Mouse (Mus musculus): ENCODE results near the gene Stard3. TPM values are rescaled to one million over a fixed set of nuclear protein-coding genes. Genes with fewer than 3 reads are reported as not detected.

Gene Stard3
- polyA plus RNA-seq, 1 experiment from 2014 or later = 42.7 TPM

GRCm38 (mm10) chr11:98325821-98326218, 32.3 kb upstream of the Stard3 start:
- H3K4me3 ChIP-seq (ENCODE audit: low read depth, low read length) = no peak overlapping the region
- 3% methylated on average over 22 of the region's 22 CpGs for WGBS
- TF ChIP-seq CTCF (IDR thresholded peaks at IDR 0.05; ENCODE audit: low read depth) = no peak

GRCm38 (mm10) chr11:98326741-98327135, 31.4 kb upstream of the Stard3 start:
- H3K4me1 ChIP-seq (ENCODE audit: insufficient read depth) = no peaks in the 10 kb centered on the region
- 1% methylated on average over 19 of the region's 19 CpGs for WGBS
- H3K4me3 ChIP-seq (ENCODE audit: low read depth, low read length) = peak overlapping the region; percentile 24; the same call in 1 of the 2 replicates
- no peak overlapping the region for H3K27ac ChIP-seq (ENCODE audit: low read depth)
- no peaks in the 10 kb centered on the region for H3K9me3 ChIP-seq (ENCODE audit: low read depth, low read length)
- H3K4me2 ChIP-seq = peak overlapping the region; percentile 23; the same call in 1 of the 2 replicates
- ATAC-seq (ENCODE audit: insufficient read depth) = no peak
- DNase-seq = no peak
- H3K36me3 ChIP-seq (ENCODE audit: insufficient read depth) = no peaks in the 10 kb centered on the region
- H3K9ac ChIP-seq = no peak overlapping the region
- H3K27me3 ChIP-seq (ENCODE audit: insufficient read depth, low read length) = peaks cover 99% of the 10 kb centered on the region
- no peak for TF ChIP-seq CTCF (IDR thresholded peaks at IDR 0.05; ENCODE audit: low read depth)

More at GRCm38 (mm10) chr11:98325821-98326218, 32.3 kb upstream of the Stard3 start:
- Histone ChIP-seq H3K27me3 (ENCODE audit: insufficient read depth, low read length) (peaks cover 99% of the 10 kb centered on the region), H3K27ac (ENCODE audit: low read depth) (no peak overlapping the region), H3K4me2 (no peak overlapping the region), H3K9ac (no peak overlapping the region), H3K4me1 (ENCODE audit: insufficient read depth) (no peaks in the 10 kb centered on the region), H3K9me3 (ENCODE audit: low read depth, low read length) (no peaks in the 10 kb centered on the region), H3K36me3 (ENCODE audit: insufficient read depth) (no peaks in the 10 kb centered on the region)
- ATAC-seq (ENCODE audit: insufficient read depth) (no peak), DNase-seq (no peak)

DNA sequence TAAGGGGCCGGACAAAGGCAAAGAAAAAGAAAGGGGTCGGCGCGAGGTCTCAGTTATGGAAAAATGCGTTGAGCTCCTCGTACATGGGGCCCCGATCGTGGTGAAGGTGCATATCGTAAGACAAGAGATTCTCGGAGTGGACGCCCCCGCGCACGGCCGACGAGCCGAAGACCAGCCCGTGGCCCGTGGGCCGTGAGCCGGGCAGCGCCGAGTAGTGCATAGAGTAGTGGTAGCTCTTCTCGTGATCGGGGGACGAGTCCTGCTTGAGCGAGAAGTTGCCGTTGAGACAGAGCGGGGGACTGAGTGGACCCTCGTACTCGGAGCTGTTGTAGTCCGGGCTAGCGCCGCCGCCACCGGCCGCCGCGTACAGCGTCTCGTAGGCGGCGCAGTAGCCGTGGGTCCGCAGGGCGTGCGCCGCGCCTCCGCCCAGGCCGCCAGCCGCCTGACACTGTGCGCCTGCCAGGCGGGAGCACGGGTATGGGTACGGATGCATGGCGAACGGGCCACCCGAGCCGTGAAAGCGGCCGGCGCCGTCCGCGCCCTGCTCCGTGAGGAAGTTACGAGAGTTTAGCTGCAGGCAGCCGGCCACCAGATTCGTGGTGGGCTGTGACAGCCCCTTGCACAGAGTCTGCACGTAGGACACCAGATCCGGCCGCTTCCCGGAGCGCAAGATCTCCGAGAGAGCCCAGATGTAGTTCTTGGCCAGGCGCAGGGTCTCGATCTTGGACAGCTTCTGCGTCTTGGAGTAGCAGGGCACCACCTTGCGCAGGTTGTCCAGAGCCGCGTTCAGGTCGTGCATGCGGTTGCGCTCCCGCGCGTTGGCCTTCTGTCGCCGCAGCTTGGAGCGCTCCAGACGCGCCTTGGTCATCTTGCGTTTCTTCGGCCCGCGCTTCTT, 30.8 kb upstream of the Stard3 start:
- H3K9me3 ChIP-seq (ENCODE audit: low read depth, low read length) = no peaks in the 10 kb centered on the region
- H3K4me3 ChIP-seq (ENCODE audit: low read depth, low read length) = peak overlapping the region; percentile 24
- peak; percentile 22 for DNase-seq
- peaks cover 100% of the 10 kb centered on the region for H3K27me3 ChIP-seq (ENCODE audit: insufficient read depth, low read length)
- peak overlapping the region; percentile 44 for H3K4me2 ChIP-seq
- H3K4me1 ChIP-seq (ENCODE audit: insufficient read depth) = no peaks in the 10 kb centered on the region
- no peaks in the 10 kb centered on the region for H3K36me3 ChIP-seq (ENCODE audit: insufficient read depth)
- WGBS = 1% methylated on average over 92 of the region's 97 CpGs
- no peak for TF ChIP-seq CTCF (IDR thresholded peaks at IDR 0.05; ENCODE audit: low read depth)
- H3K9ac ChIP-seq = no peak overlapping the region
- H3K27ac ChIP-seq (ENCODE audit: low read depth) = no peak overlapping the region
- no peak; the same call in 1 of the 2 replicates for ATAC-seq (ENCODE audit: insufficient read depth)

GRCm38 (mm10) chr11:98328031-98328370, 30.2 kb upstream of the Stard3 start:
- H3K4me3 ChIP-seq (ENCODE audit: low read depth, low read length) = peak overlapping the region; percentile 24
- no peak overlapping the region for H3K9ac ChIP-seq
- H3K4me2 ChIP-seq = peak overlapping the region; percentile 44
- no peak overlapping the region for H3K27ac ChIP-seq (ENCODE audit: low read depth)
- WGBS = 1% methylated on average over 30 of the region's 35 CpGs
- no peaks in the 10 kb centered on the region for H3K36me3 ChIP-seq (ENCODE audit: insufficient read depth)
- TF ChIP-seq CTCF (IDR thresholded peaks at IDR 0.05; ENCODE audit: low read depth) = no peak
- peaks cover 100% of the 10 kb centered on the region for H3K27me3 ChIP-seq (ENCODE audit: insufficient read depth, low read length)
- DNase-seq = no peak
- no peak for ATAC-seq (ENCODE audit: insufficient read depth)
- no peaks in the 10 kb centered on the region for H3K9me3 ChIP-seq (ENCODE audit: low read depth, low read length)
- no peaks in the 10 kb centered on the region for H3K4me1 ChIP-seq (ENCODE audit: insufficient read depth)

DNA sequence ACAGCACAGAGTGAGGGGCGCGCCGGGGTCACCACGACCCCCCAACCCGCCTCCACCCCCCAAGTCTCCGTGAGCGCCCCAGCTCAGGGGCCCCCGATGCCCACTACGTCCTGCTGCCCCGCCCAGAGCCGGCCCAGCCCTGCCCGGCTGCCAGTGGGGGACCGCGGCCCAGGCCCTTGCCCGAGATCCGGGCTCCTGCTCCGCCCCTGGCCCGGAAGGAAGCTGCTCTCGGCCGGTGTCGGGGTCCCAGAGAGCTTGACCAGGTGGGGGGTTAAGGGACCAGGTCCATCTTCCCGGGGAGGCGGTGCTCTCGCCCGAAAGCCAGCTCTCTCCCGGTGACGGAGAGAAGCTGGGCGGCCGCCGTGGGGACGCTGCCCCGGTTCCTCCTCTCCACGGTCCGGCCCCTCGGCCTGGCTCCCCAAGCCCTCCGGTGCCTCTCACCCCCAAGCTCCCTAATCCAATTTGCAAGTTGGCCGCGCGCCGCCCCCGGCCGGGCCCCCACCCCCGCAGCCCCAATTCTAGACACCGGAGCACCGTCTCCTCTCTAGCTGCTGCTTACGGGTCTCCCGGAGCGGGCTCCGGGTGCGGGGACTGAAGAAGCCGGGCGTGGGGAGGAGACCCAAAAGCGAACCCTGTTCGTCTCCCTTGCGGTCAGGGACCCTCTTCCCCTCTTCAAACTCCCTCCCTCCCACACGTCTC, 29.6 kb upstream of the Stard3 start:
- peaks cover 100% of the 10 kb centered on the region for H3K27me3 ChIP-seq (ENCODE audit: insufficient read depth, low read length)
- WGBS = under 1% methylated on average over 54 of the region's 56 CpGs

GRCm38 (mm10) chr11:98329081-98329959, 28.8 kb upstream of the Stard3 start, which contains the start of gene Neurod2:
Neurod2 (minus strand) TSS chr11:98329648.
- Histone ChIP-seq H3K4me2 (peak within 1 kb of the TSS; percentile 44), H3K4me1 (ENCODE audit: insufficient read depth) (no peaks in the 10 kb centered on the region), H3K36me3 (ENCODE audit: insufficient read depth) (no peaks in the 10 kb centered on the region), H3K27me3 (ENCODE audit: insufficient read depth, low read length) (peaks cover 100% of the 10 kb centered on the region), H3K9ac (no peak within 1 kb of the TSS), H3K4me3 (ENCODE audit: low read depth, low read length) (peak within 1 kb of the TSS; percentile 24), H3K9me3 (ENCODE audit: low read depth, low read length) (no peaks in the 10 kb centered on the region), H3K27ac (ENCODE audit: low read depth) (no peak within 1 kb of the TSS)
- WGBS = 1% methylated on average over 38 of the region's 38 CpGs
- ATAC-seq (ENCODE audit: insufficient read depth) (no peak), DNase-seq (no peak)
- TF ChIP-seq CTCF (IDR thresholded peaks at IDR 0.05; ENCODE audit: low read depth) = no peak

More for the DNA sequence above, 29.6 kb upstream of the Stard3 start:
- H3K4me1 ChIP-seq (ENCODE audit: insufficient read depth) = no peaks in the 10 kb centered on the region
- DNase-seq = no peak
- no peak overlapping the region for H3K27ac ChIP-seq (ENCODE audit: low read depth)
- H3K9me3 ChIP-seq (ENCODE audit: low read depth, low read length) = no peaks in the 10 kb centered on the region
- TF ChIP-seq CTCF (IDR thresholded peaks at IDR 0.05; ENCODE audit: low read depth) = no peak
- no peak overlapping the region for H3K9ac ChIP-seq
- peak overlapping the region; percentile 44 for H3K4me2 ChIP-seq
- H3K4me3 ChIP-seq (ENCODE audit: low read depth, low read length) = peak overlapping the region; percentile 24
- no peaks in the 10 kb centered on the region for H3K36me3 ChIP-seq (ENCODE audit: insufficient read depth)
- no peak for ATAC-seq (ENCODE audit: insufficient read depth)

All from lung, embryonic 14.5 days (tissue).